Mouse (Mus musculus) Muller cell, postnatal 12 days (primary cell): ENCODE results near the gene Tmem109.

Experiments
- DNase-seq: peaks from one replicate; pipeline ENCODE4 v3.0.0-alpha.2; 2015; ENCODE audit errors: inconsistent ontology term

Gene Tmem109

GRCm38 (mm10) chr19:10841721-10842626 lies 39.8 kb downstream of the Tmem109 start:
- peak; percentile 11 for DNase-seq

- DNase-seq, result no peak
These were observed 42.5 kb downstream of the Tmem109 start, which contains the start of gene Slc15a3 for GRCm38 (mm10) chr19:10839010-10839892. Slc15a3 (plus strand) TSS chr19:10839727.

GRCm38 (mm10) chr19:10835671-10836070 lies 46.1 kb downstream of the Tmem109 start:
- DNase-seq, result no peak

GRCm38 (mm10) chr19:10833611-10834010 lies 48.2 kb downstream of the Tmem109 start:
- no peak for DNase-seq

GRCm38 (mm10) chr19:10832030-10832429 lies 49.8 kb downstream of the Tmem109 start:
- no peak for DNase-seq

GRCm38 (mm10) chr19:10831424-10831823 lies 50.4 kb downstream of the Tmem109 start:
- peak; percentile 52 for DNase-seq

GRCm38 (mm10) chr19:10829436-10830175 lies 52.2 kb downstream of the Tmem109 start, which contains the start of gene Cd6:
Cd6 (minus strand) TSS chr19:10830058.
- DNase-seq, result no peak

GRCm38 (mm10) chr19:10828321-10828720 lies 53.5 kb downstream of the Tmem109 start:
- DNase-seq, result no peak

GRCm38 (mm10) chr19:10824061-10824460 lies 57.7 kb downstream of the Tmem109 start:
- no peak for DNase-seq

GRCm38 (mm10) chr19:10822534-10822933 lies 59.3 kb downstream of the Tmem109 start:
- no peak for DNase-seq

- no peak for DNase-seq
These were observed 60.5 kb downstream of the Tmem109 start for GRCm38 (mm10) chr19:10821319-10821718.
